Mouse (Mus musculus): ENCODE results near the gene Gm4297.
"Not testable (repeated sequence)": the region's sequence is repeated elsewhere in the genome, so short reads cannot be mapped to it uniquely, and the experiment has no call there.

Gm4297 gene

DNA sequence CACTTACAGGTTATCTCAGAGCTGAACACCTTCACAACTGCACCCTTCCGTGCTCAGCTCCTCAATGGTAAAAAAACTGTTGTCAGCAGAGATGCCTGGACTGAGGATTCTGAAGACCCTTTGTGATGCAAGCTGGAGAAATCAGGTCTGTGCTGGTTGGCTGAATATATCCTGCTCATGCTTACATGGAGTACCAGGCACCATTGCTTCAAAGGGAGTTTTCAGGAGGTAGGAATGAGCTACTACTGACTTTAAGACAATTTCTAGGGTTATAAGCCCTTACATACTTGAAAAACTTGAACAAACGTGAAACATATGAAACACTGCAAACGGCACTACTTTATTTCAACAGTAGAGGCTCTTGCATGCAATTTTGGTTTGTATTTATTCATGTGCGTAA, at the start of gene Gm4297:
Gene Gm4297 (minus strand): TSS at position 101 of the 400 bp plus-strand sequence.
- DNase-seq (ENCODE audit: low spot score) = not testable (repeated sequence)

All from ovary, postnatal 14 days (tissue).